Mouse (Mus musculus): Measurements from ENCODE around the gene Hesx1. TPM values are rescaled to one million over a fixed set of nuclear protein-coding genes. Genes with fewer than 3 reads are reported as not detected.
"Not testable (repeated sequence)": the region's sequence is repeated elsewhere in the genome, so short reads cannot be mapped to it uniquely, and the experiment has no call there.

Hesx1 gene
- polyA plus RNA-seq (2015; fragmentation: Nextera tagmentation; extraction: Ambion mirVana), result not detected in 2 replicates

GRCm38 (mm10) chr14:26994211-26994741 is at the start of gene Hesx1:
Hesx1 (plus strand) TSS chr14:26994416.
- ATAC-seq (peak; percentile 57), DNase-seq (ENCODE audit: low spot score) (peak; percentile 50)
- Histone ChIP-seq H3K4me1 (ENCODE audit: insufficient read depth, low read depth, low read length) (no peaks in the 10 kb centered on the region), H3K4me2 (replicated peaks; ENCODE audit: low read depth, low read length) (peak within 1 kb of the TSS; percentile 48), H3K9ac (replicated peaks; ENCODE audit: low read depth) (no peak within 1 kb of the TSS), H3K4me3 (ENCODE audit: low read depth, low read length) (peak within 1 kb of the TSS; percentile 25; the same call in 1 of the 2 replicates), H3K27ac (ENCODE audit: low read length) (no peak within 1 kb of the TSS), H3K9me3 (ENCODE audit: low read length) (no peaks in the 10 kb centered on the region), H3K27me3 (replicated peaks; ENCODE audit: insufficient read depth, low read length) (no peaks in the 10 kb centered on the region), H3K36me3 (ENCODE audit: insufficient read depth, low read length) (no peaks in the 10 kb centered on the region)
- TF ChIP-seq EP300 (IDR thresholded peaks at IDR 0.05), result no peak
- peak; percentile 29 for TF ChIP-seq CTCF (IDR thresholded peaks at IDR 0.05)
- WGBS, result 10% methylated on average over 16 of the region's 16 CpGs

DNA sequence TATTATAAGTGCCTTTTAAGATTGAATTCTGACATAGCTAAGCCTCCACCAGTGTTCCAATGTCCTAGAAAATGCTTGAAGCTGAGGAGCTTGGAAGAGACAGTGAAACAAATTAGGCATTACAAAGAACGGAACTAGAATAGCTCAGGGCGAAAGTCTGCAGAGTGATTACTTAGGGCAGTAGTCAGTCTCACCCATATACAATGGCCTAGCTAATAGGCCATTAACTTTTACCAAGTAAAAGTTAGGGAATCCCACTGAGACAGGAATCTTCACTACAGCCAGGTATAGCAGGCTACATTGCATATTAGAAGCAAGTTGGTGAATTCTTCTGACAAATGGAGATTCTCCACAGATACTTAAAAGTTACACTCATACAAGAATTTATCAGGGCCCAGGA is 38.1 kb upstream of the Hesx1 start:
- H3K4me2 ChIP-seq (replicated peaks; ENCODE audit: low read depth, low read length); ATAC-seq; H3K4me1 ChIP-seq (ENCODE audit: insufficient read depth, low read depth, low read length); H3K27me3 ChIP-seq (replicated peaks; ENCODE audit: insufficient read depth, low read length); H3K9ac ChIP-seq (replicated peaks; ENCODE audit: low read depth); DNase-seq (ENCODE audit: low spot score); H3K27ac ChIP-seq (ENCODE audit: low read length); H3K9me3 ChIP-seq (ENCODE audit: low read length); H3K36me3 ChIP-seq (ENCODE audit: insufficient read depth, low read length); H3K4me3 ChIP-seq (ENCODE audit: low read depth, low read length): not testable (repeated sequence)
- 98% methylated on average over 2 of the region's 2 CpGs for WGBS

GRCm38 (mm10) chr14:26960518-26960917 is 33.7 kb upstream of the Hesx1 start:
- Histone ChIP-seq H3K9ac (replicated peaks; ENCODE audit: low read depth) (no peak overlapping the region), H3K36me3 (ENCODE audit: insufficient read depth, low read length) (peaks cover 5% of the 10 kb centered on the region; the same call in 1 of the 2 replicates), H3K4me1 (ENCODE audit: insufficient read depth, low read depth, low read length) (no peaks in the 10 kb centered on the region), H3K9me3 (ENCODE audit: low read length) (no peaks in the 10 kb centered on the region), H3K27ac (ENCODE audit: low read length) (no peak overlapping the region), H3K27me3 (replicated peaks; ENCODE audit: insufficient read depth, low read length) (no peaks in the 10 kb centered on the region), H3K4me2 (replicated peaks; ENCODE audit: low read depth, low read length) (no peak overlapping the region), H3K4me3 (ENCODE audit: low read depth, low read length) (no peak overlapping the region)
- DNase-seq (ENCODE audit: low spot score), result no peak
- whole genome bisulfite sequencing, result 80% methylated on average over 1 of the region's 1 CpGs
- TF ChIP-seq CTCF (IDR thresholded peaks at IDR 0.05), result no peak
- ATAC-seq, result no peak

DNA sequence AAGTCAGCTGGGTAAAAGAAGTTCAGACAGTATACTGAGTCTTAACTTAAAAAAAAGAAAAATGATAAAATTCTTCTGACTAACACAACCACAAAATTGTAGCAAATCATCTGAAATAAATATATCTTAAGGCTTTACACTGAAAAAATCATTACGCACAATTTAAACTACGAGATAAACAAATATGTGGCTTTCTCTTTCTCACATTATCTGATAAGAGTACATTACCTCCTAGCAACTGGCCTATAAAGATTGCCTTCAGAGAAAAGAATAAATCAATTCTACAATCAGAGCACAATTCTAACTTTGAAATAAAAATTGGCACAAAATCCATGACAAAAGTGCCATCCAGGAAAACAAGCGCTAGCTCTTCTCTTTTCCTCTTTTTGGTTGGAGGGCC is 25.1 kb upstream of the Hesx1 start:
- 66% methylated on average over 3 of the region's 3 CpGs for WGBS
- Histone ChIP-seq H3K9ac (replicated peaks; ENCODE audit: low read depth) (peak overlapping the region; percentile 91), H3K27ac (ENCODE audit: low read length) (0 out of 2 replicates have a peak overlapping the region, but pooled peaks have one; percentile 87), H3K36me3 (ENCODE audit: insufficient read depth, low read length) (no peaks in the 10 kb centered on the region), H3K4me2 (replicated peaks; ENCODE audit: low read depth, low read length) (peak overlapping the region; percentile 60), H3K4me3 (ENCODE audit: low read depth, low read length) (peak overlapping the region; percentile 88), H3K9me3 (ENCODE audit: low read length) (no peaks in the 10 kb centered on the region), H3K4me1 (ENCODE audit: insufficient read depth, low read depth, low read length) (no peaks in the 10 kb centered on the region), H3K27me3 (replicated peaks; ENCODE audit: insufficient read depth, low read length) (no peaks in the 10 kb centered on the region)
- DNase-seq (ENCODE audit: low spot score), result no peak
- ATAC-seq, result no peak
- TF ChIP-seq CTCF (IDR thresholded peaks at IDR 0.05) (no peak), EP300 (IDR thresholded peaks at IDR 0.05) (no peak)

- TF ChIP-seq EP300 (IDR thresholded peaks at IDR 0.05) (no peak), CTCF (IDR thresholded peaks at IDR 0.05) (no peak; the same call in 1 of the 2 replicates)
- H3K4me3 ChIP-seq (ENCODE audit: low read depth, low read length), result peak overlapping the region; percentile 88
- ATAC-seq, result peak; percentile 77
Measured at GRCm38 (mm10) chr14:26969856-26970407, 24.3 kb upstream of the Hesx1 start.

GRCm38 (mm10) chr14:26970439-26970932 is 23.7 kb upstream of the Hesx1 start:
- ATAC-seq, result peak; percentile 99
- WGBS, result under 1% methylated on average over 47 of the region's 53 CpGs
- peak overlapping the region; percentile 60 for H3K4me2 ChIP-seq (replicated peaks; ENCODE audit: low read depth, low read length)

More at GRCm38 (mm10) chr14:26969856-26970407, 24.3 kb upstream of the Hesx1 start:
- DNase-seq (ENCODE audit: low spot score), result peak; percentile 82
- Histone ChIP-seq H3K4me2 (replicated peaks; ENCODE audit: low read depth, low read length) (peak overlapping the region; percentile 60), H3K9me3 (ENCODE audit: low read length) (no peaks in the 10 kb centered on the region), H3K4me1 (ENCODE audit: insufficient read depth, low read depth, low read length) (no peaks in the 10 kb centered on the region), H3K9ac (replicated peaks; ENCODE audit: low read depth) (peak overlapping the region; percentile 91), H3K36me3 (ENCODE audit: insufficient read depth, low read length) (no peaks in the 10 kb centered on the region), H3K27me3 (replicated peaks; ENCODE audit: insufficient read depth, low read length) (no peaks in the 10 kb centered on the region), H3K27ac (ENCODE audit: low read length) (peak overlapping the region; percentile 87)
- WGBS, result under 1% methylated on average over 62 of the region's 62 CpGs

More at GRCm38 (mm10) chr14:26970439-26970932, 23.7 kb upstream of the Hesx1 start:
- Histone ChIP-seq H3K27me3 (replicated peaks; ENCODE audit: insufficient read depth, low read length) (no peaks in the 10 kb centered on the region), H3K9me3 (ENCODE audit: low read length) (no peaks in the 10 kb centered on the region), H3K27ac (ENCODE audit: low read length) (peak overlapping the region; percentile 87), H3K9ac (replicated peaks; ENCODE audit: low read depth) (peak overlapping the region; percentile 91), H3K4me1 (ENCODE audit: insufficient read depth, low read depth, low read length) (no peaks in the 10 kb centered on the region), H3K4me3 (ENCODE audit: low read depth, low read length) (peak overlapping the region; percentile 88), H3K36me3 (ENCODE audit: insufficient read depth, low read length) (no peaks in the 10 kb centered on the region)
- DNase-seq (ENCODE audit: low spot score), result peak; percentile 97
- TF ChIP-seq CTCF (IDR thresholded peaks at IDR 0.05) (no peak), EP300 (IDR thresholded peaks at IDR 0.05) (no peak)

Measured in lung, postnatal 0 days (tissue).